Mouse (Mus musculus) hindbrain, embryonic 13.5 days (tissue): ENCODE results near the gene A630023A22Rik. TPM values are rescaled to one million over a fixed set of nuclear protein-coding genes. Genes with fewer than 3 reads are reported as not detected.

Source experiments
- ATAC-seq: fragments of 200-750 bp; cut with Nextera tagmentation; 2 replicates; pipeline ENCODE4 v1.8.0; 2017; ENCODE audit warnings: moderate TSS enrichment; ENCODE audit not compliant: low FRiP score
- H3K27ac ChIP-seq: fragments of 300-500 bp; sonication (generic); 2 replicates; pipeline ENCODE4 v1.5.1; 2015; ENCODE audit warnings: inconsistent platforms, mild to moderate bottlenecking, moderate library complexity
- H3K27me3 ChIP-seq: fragments of 300-500 bp; sonication (generic); 2 replicates; pipeline ENCODE4 v1.6.1; 2015; ENCODE audit warnings: mild to moderate bottlenecking, inconsistent platforms
- H3K36me3 ChIP-seq: fragments of 300-500 bp; sonication (generic); 2 replicates; pipeline ENCODE4 v1.6.1; 2015; ENCODE audit warnings: mild to moderate bottlenecking, inconsistent platforms
- H3K4me1 ChIP-seq: fragments of 300-500 bp; sonication (generic); replicated peaks from 2 replicates; pipeline ENCODE4 v1.6.1; 2015; ENCODE audit warnings: inconsistent platforms
- H3K4me2 ChIP-seq: fragments of 300-500 bp; sonication (generic); 2 replicates; pipeline ENCODE4 v1.6.1; 2015; ENCODE audit warnings: inconsistent platforms, mild to moderate bottlenecking, moderate library complexity
- H3K4me3 ChIP-seq: fragments of 300-500 bp; sonication (generic); 2 replicates; pipeline ENCODE4 v1.5.1; 2015; ENCODE audit warnings: mild to moderate bottlenecking, inconsistent platforms
- H3K9ac ChIP-seq: fragments of 300-500 bp; sonication (generic); 2 replicates; pipeline ENCODE4 v1.6.1; 2015; ENCODE audit warnings: mild to moderate bottlenecking, inconsistent platforms
- H3K9me3 ChIP-seq: fragments of 300-500 bp; sonication (generic); 2 replicates; pipeline ENCODE4 v1.6.1; 2016; ENCODE audit warnings: inconsistent platforms
- WGBS: fragments of 180-500 bp; shearing (Covaris S2); methylation state at CpG from one replicate; pipeline ENCODE4 v1.1.7; 2015; 5-methylcytosine and 5-hydroxymethylcytosine counted together
- polyA plus RNA-seq: library from polyadenylated mRNA; unstranded; fragments of >200 nt; fragmentation: Nextera tagmentation; extraction: Ambion mirVana; gene quantifications from 2 replicates; pipeline ENCODE4 v1.2.1, GENCODE M21; 2015

A630023A22Rik gene
- polyA plus RNA-seq, 1 experiment from 2014 or later: not detected

GRCm38 (mm10) chr14:34114311-34114710 is 11.8 kb upstream of the A630023A22Rik start:
- no peaks in the 10 kb centered on the region for H3K4me1 ChIP-seq
- H3K9me3 ChIP-seq: no peaks in the 10 kb centered on the region
- no peaks in the 10 kb centered on the region for H3K27me3 ChIP-seq
- H3K9ac ChIP-seq: no peak overlapping the region
- no peak for ATAC-seq
- H3K4me2 ChIP-seq: no peak overlapping the region
- WGBS: 91% methylated on average over 4 of the region's 4 CpGs
- H3K27ac ChIP-seq: no peak overlapping the region
- no peaks in the 10 kb centered on the region for H3K36me3 ChIP-seq
- no peak overlapping the region for H3K4me3 ChIP-seq

- ATAC-seq: no peak
- no peaks in the 10 kb centered on the region for H3K9me3 ChIP-seq
- no peak overlapping the region for H3K27ac ChIP-seq
- WGBS: 83% methylated on average over 4 of the region's 4 CpGs
- no peaks in the 10 kb centered on the region for H3K27me3 ChIP-seq
- no peak overlapping the region for H3K9ac ChIP-seq
- H3K4me2 ChIP-seq: no peak overlapping the region
- H3K4me1 ChIP-seq: no peaks in the 10 kb centered on the region
- no peaks in the 10 kb centered on the region for H3K36me3 ChIP-seq
- no peak overlapping the region for H3K4me3 ChIP-seq
These were observed 5.0 kb upstream of the A630023A22Rik start for GRCm38 (mm10) chr14:34107594-34107993.

GRCm38 (mm10) chr14:34106389-34107062 is 4.0 kb upstream of the A630023A22Rik start:
- Histone ChIP-seq H3K9me3 (no peaks in the 10 kb centered on the region), H3K27me3 (no peaks in the 10 kb centered on the region), H3K36me3 (no peaks in the 10 kb centered on the region), H3K9ac (no peak overlapping the region), H3K4me2 (no peak overlapping the region), H3K4me3 (no peak overlapping the region), H3K27ac (no peak overlapping the region), H3K4me1 (no peaks in the 10 kb centered on the region)
- ATAC-seq: no peak
- 57% methylated on average over 11 of the region's 12 CpGs for WGBS

GRCm38 (mm10) chr14:34104892-34105291 is 2.3 kb upstream of the A630023A22Rik start:
- Histone ChIP-seq H3K4me2 (no peak overlapping the region), H3K27me3 (no peaks in the 10 kb centered on the region), H3K36me3 (no peaks in the 10 kb centered on the region), H3K4me1 (no peaks in the 10 kb centered on the region), H3K4me3 (no peak overlapping the region), H3K9ac (no peak overlapping the region), H3K27ac (no peak overlapping the region), H3K9me3 (no peaks in the 10 kb centered on the region)
- 0 out of 2 replicates have a peak, but pooled peaks have one; percentile 24 for ATAC-seq
- 26% methylated on average over 8 of the region's 8 CpGs for WGBS

GRCm38 (mm10) chr14:34103855-34104254 is 1.3 kb upstream of the A630023A22Rik start:
- Histone ChIP-seq H3K9me3 (no peaks in the 10 kb centered on the region), H3K4me2 (no peak overlapping the region), H3K9ac (no peak overlapping the region), H3K27ac (no peak overlapping the region), H3K4me3 (no peak overlapping the region), H3K27me3 (no peaks in the 10 kb centered on the region), H3K4me1 (no peaks in the 10 kb centered on the region), H3K36me3 (no peaks in the 10 kb centered on the region)
- no peak for ATAC-seq
- WGBS: 84% methylated on average over 3 of the region's 3 CpGs

GRCm38 (mm10) chr14:34096161-34096560 is 6.4 kb downstream of the A630023A22Rik start:
- H3K9ac ChIP-seq: no peak overlapping the region
- H3K9me3 ChIP-seq: no peaks in the 10 kb centered on the region
- 70% methylated on average over 5 of the region's 5 CpGs for WGBS
- no peak overlapping the region for H3K27ac ChIP-seq
- H3K4me2 ChIP-seq: no peak overlapping the region
- H3K27me3 ChIP-seq: no peaks in the 10 kb centered on the region
- H3K4me1 ChIP-seq: no peaks in the 10 kb centered on the region
- ATAC-seq: no peak
- no peaks in the 10 kb centered on the region for H3K36me3 ChIP-seq
- no peak overlapping the region for H3K4me3 ChIP-seq

GRCm38 (mm10) chr14:34092856-34093255 is 9.7 kb downstream of the A630023A22Rik start:
- Histone ChIP-seq H3K4me1 (no peaks in the 10 kb centered on the region), H3K4me2 (no peak overlapping the region), H3K27ac (no peak overlapping the region), H3K36me3 (no peaks in the 10 kb centered on the region), H3K9ac (no peak overlapping the region), H3K27me3 (no peaks in the 10 kb centered on the region), H3K9me3 (no peaks in the 10 kb centered on the region), H3K4me3 (no peak overlapping the region)
- no peak for ATAC-seq
- 87% methylated on average over 1 of the region's 1 CpGs for WGBS

GRCm38 (mm10) chr14:34091475-34091874 is 11.1 kb downstream of the A630023A22Rik start:
- 90% methylated on average over 5 of the region's 5 CpGs for WGBS

GRCm38 (mm10) chr14:34089796-34090195 is 12.8 kb downstream of the A630023A22Rik start:
- Histone ChIP-seq H3K27ac (no peak overlapping the region), H3K4me1 (no peaks in the 10 kb centered on the region), H3K4me3 (no peak overlapping the region), H3K27me3 (no peaks in the 10 kb centered on the region), H3K4me2 (no peak overlapping the region), H3K36me3 (no peaks in the 10 kb centered on the region), H3K9ac (no peak overlapping the region), H3K9me3 (no peaks in the 10 kb centered on the region)
- ATAC-seq: no peak
- 92% methylated on average over 8 of the region's 8 CpGs for WGBS

More at GRCm38 (mm10) chr14:34091475-34091874, 11.1 kb downstream of the A630023A22Rik start:
- no peaks in the 10 kb centered on the region for H3K9me3 ChIP-seq
- H3K4me2 ChIP-seq: no peak overlapping the region
- no peak overlapping the region for H3K9ac ChIP-seq
- H3K27ac ChIP-seq: no peak overlapping the region
- H3K4me1 ChIP-seq: no peaks in the 10 kb centered on the region
- ATAC-seq: no peak
- no peaks in the 10 kb centered on the region for H3K27me3 ChIP-seq
- H3K4me3 ChIP-seq: no peak overlapping the region
- H3K36me3 ChIP-seq: no peaks in the 10 kb centered on the region

- Histone ChIP-seq H3K4me1 (no peaks in the 10 kb centered on the region), H3K36me3 (no peaks in the 10 kb centered on the region), H3K27ac (no peak overlapping the region), H3K9me3 (no peaks in the 10 kb centered on the region), H3K4me3 (no peak overlapping the region), H3K4me2 (no peak overlapping the region), H3K9ac (no peak overlapping the region), H3K27me3 (no peaks in the 10 kb centered on the region)
- WGBS: 89% methylated on average over 2 of the region's 2 CpGs
- ATAC-seq: no peak
These were observed 14.6 kb downstream of the A630023A22Rik start for GRCm38 (mm10) chr14:34087856-34088398.

- no peak overlapping the region for H3K4me2 ChIP-seq
- no peaks in the 10 kb centered on the region for H3K27me3 ChIP-seq
- H3K9me3 ChIP-seq: no peaks in the 10 kb centered on the region
- H3K36me3 ChIP-seq: no peaks in the 10 kb centered on the region
- WGBS: 74% methylated on average over 4 of the region's 4 CpGs
- H3K27ac ChIP-seq: no peak overlapping the region
- no peak overlapping the region for H3K9ac ChIP-seq
- H3K4me1 ChIP-seq: no peaks in the 10 kb centered on the region
- ATAC-seq: no peak
- H3K4me3 ChIP-seq: no peak overlapping the region
These were observed 15.7 kb downstream of the A630023A22Rik start for GRCm38 (mm10) chr14:34086806-34087205.

- Histone ChIP-seq H3K4me1 (no peaks in the 10 kb centered on the region), H3K27me3 (no peaks in the 10 kb centered on the region), H3K9ac (no peak within 1 kb of the TSS), H3K9me3 (no peaks in the 10 kb centered on the region), H3K36me3 (no peaks in the 10 kb centered on the region), H3K4me2 (no peak within 1 kb of the TSS), H3K27ac (no peak within 1 kb of the TSS), H3K4me3 (no peak within 1 kb of the TSS)
- ATAC-seq: no peak
- 68% methylated on average over 4 of the region's 4 CpGs for WGBS
These were observed 16.8 kb downstream of the A630023A22Rik start, which contains the start of gene Anxa8 for GRCm38 (mm10) chr14:34085731-34086130. TSS of gene Anxa8 (plus strand) at chr14:34085981.
